Mouse (Mus musculus) stomach, postnatal 0 days (tissue): ENCODE data around the gene Ly75.

ENCODE experiments used
- CTCF ChIP-seq: IDR thresholded peaks from 2 replicates; pipeline ENCODE4 v1.5.1; 2016; ENCODE audit warnings: antibody characterized with exemption, low read depth, mild to moderate bottlenecking, moderate library complexity
- EP300 ChIP-seq: optimal IDR thresholded peaks from 2 replicates; pipeline ENCODE3; 2016; ENCODE audit warnings: antibody characterized with exemption

- TF ChIP-seq CTCF (no peak), EP300 (no peak)
Measured at GRCm38 (mm10) chr2:60256751-60257150, 126.4 kb downstream of the Ly75 start.
